Mouse (Mus musculus) MEL (cell line): Measurements from ENCODE around the gene Taf9. TPM values are rescaled to one million over a fixed set of nuclear protein-coding genes. Genes with fewer than 3 reads are reported as not detected.

Source experiments
- DNase-seq: peaks from one replicate; pipeline ENCODE4 v3.0.0; 2011; ENCODE audit warnings: low read depth, low spot score
- H3K27ac ChIP-seq: 2 replicates; pipeline ENCODE4 v1.5.1; 2012; ENCODE audit warnings: low read depth, mild to moderate bottlenecking, control low read depth, low read length, moderate library complexity; ENCODE audit not compliant: control insufficient read depth
- H3K27me3 ChIP-seq, 2 experiments: fragments of 150-350 bp in 1 of 2; sonication (generic) in 1 of 2; 2 replicates each; pipeline ENCODE4 v1.6.1; 2012; ENCODE audit warnings: low read length in 2 of 2, mild to moderate bottlenecking in 2 of 2, improper control_type of control experiment in 1 of 2, moderate library complexity in 1 of 2; ENCODE audit not compliant: insufficient read depth in 2 of 2, control insufficient read depth in 1 of 2
- H3K36me3 ChIP-seq, 2 experiments: 2 replicates each; pipeline ENCODE4 v1.6.1; 2012 to 2014; ENCODE audit warnings: low read length in 2 of 2, improper control_type of control experiment in 1 of 2, inconsistent platforms in 1 of 2, mild to moderate bottlenecking in 1 of 2; ENCODE audit not compliant: insufficient read depth in 2 of 2, control insufficient read depth in 1 of 2
- H3K4me1 ChIP-seq, 2 experiments: fragments of 150-350 bp in 1 of 2; sonication (generic) in 1 of 2; 2 replicates each; pipeline ENCODE4 v1.6.1; 2012; ENCODE audit warnings: low read length in 2 of 2, improper control_type of control experiment in 1 of 2, mild to moderate bottlenecking in 1 of 2; ENCODE audit not compliant: insufficient read depth in 2 of 2, control insufficient read depth in 1 of 2
- H3K4me3 ChIP-seq, 2 experiments: fragments of 150-350 bp in 1 of 2; sonication (generic) in 1 of 2; 2 replicates each; pipeline ENCODE4 v1.5.1; 2012; ENCODE audit warnings: low read depth in 2 of 2, low read length in 2 of 2, mild to moderate bottlenecking in 2 of 2, moderate library complexity in 2 of 2, control low read depth in 1 of 2, improper control_type of control experiment in 1 of 2; ENCODE audit not compliant: control insufficient read depth in 1 of 2, insufficient read depth in 1 of 2
- H3K79me2 ChIP-seq: 2 replicates; pipeline ENCODE4 v1.6.1; 2012; ENCODE audit warnings: mild to moderate bottlenecking, low read length, moderate library complexity; ENCODE audit not compliant: control insufficient read depth, poor library complexity, insufficient read depth
- H3K9ac ChIP-seq: 2 replicates; pipeline ENCODE4 v1.6.1; 2012; ENCODE audit warnings: low read depth, mild to moderate bottlenecking, control low read depth, low read length, moderate library complexity; ENCODE audit not compliant: control insufficient read depth, poor library complexity, severe bottlenecking
- H3K9me3 ChIP-seq: fragments of 150-350 bp; sonication (generic); replicated peaks from 2 replicates; pipeline ENCODE4 v1.6.1; 2012; ENCODE audit warnings: mild to moderate bottlenecking, low read length, improper control_type of control experiment, moderate library complexity; ENCODE audit not compliant: insufficient read depth
- CHD2 ChIP-seq: IDR thresholded peaks from 2 replicates; pipeline ENCODE4 v1.6.1; 2011; ENCODE audit warnings: low read length, improper control_type of control experiment
- EP300 ChIP-seq, 2 experiments: IDR thresholded peaks; 2 replicates each; pipeline ENCODE4 v1.6.1; 2011; ENCODE audit warnings: improper control_type of control experiment in 2 of 2, low read length in 2 of 2, low read depth in 1 of 2, mild to moderate bottlenecking in 1 of 2
- ETS1 ChIP-seq: IDR thresholded peaks from 2 replicates; pipeline ENCODE4 v1.6.1; 2012; ENCODE audit warnings: low read depth, mild to moderate bottlenecking, inconsistent platforms, low read length, improper control_type of control experiment, moderate library complexity
- GATA1 ChIP-seq: IDR thresholded peaks from 2 replicates; pipeline ENCODE4 v1.6.1; 2011; ENCODE audit warnings: low read depth, low read length, improper control_type of control experiment
- HCFC1 ChIP-seq: IDR thresholded peaks from 2 replicates; pipeline ENCODE4 v1.6.1; 2012; ENCODE audit warnings: low read depth, mild to moderate bottlenecking, inconsistent platforms, low read length, improper control_type of control experiment, moderate library complexity
- KAT2A ChIP-seq: conservative IDR thresholded peaks from 2 replicates; pipeline ENCODE4 v1.6.1; 2012; ENCODE audit warnings: low read depth, low read length, improper control_type of control experiment, inconsistent platforms
- MAX ChIP-seq: IDR thresholded peaks from 2 replicates; pipeline ENCODE4 v1.6.1; 2011; ENCODE audit warnings: low read length, improper control_type of control experiment
- MXI1 ChIP-seq: IDR thresholded peaks from 2 replicates; pipeline ENCODE4 v1.6.1; 2011; ENCODE audit warnings: mild to moderate bottlenecking, low read depth, low read length, improper control_type of control experiment
- MYC ChIP-seq: IDR thresholded peaks from 2 replicates; pipeline ENCODE4 v1.6.1; 2011; ENCODE audit warnings: low read depth, mild to moderate bottlenecking, low read length, improper control_type of control experiment, moderate library complexity
- POLR2AphosphoS2 ChIP-seq: IDR thresholded peaks from 2 replicates; pipeline ENCODE4 v1.6.1; 2011; ENCODE audit warnings: low read length, improper control_type of control experiment
- RCOR1 ChIP-seq: IDR thresholded peaks from 2 replicates; pipeline ENCODE4 v1.6.1; 2012; ENCODE audit warnings: low read depth, mild to moderate bottlenecking, inconsistent platforms, low read length, improper control_type of control experiment
- SIN3A ChIP-seq: IDR thresholded peaks from 2 replicates; pipeline ENCODE4 v1.6.1; 2012; ENCODE audit warnings: low read length, improper control_type of control experiment, inconsistent platforms
- TBP ChIP-seq: IDR thresholded peaks from 2 replicates; pipeline ENCODE4 v1.8.0; 2011; ENCODE audit warnings: low read depth, low read length, improper control_type of control experiment
- TCF12 ChIP-seq: IDR thresholded peaks from 2 replicates; pipeline ENCODE4 v1.6.1; 2014; ENCODE audit warnings: low read depth, mild to moderate bottlenecking, inconsistent platforms, low read length, improper control_type of control experiment, moderate library complexity
- USF1 ChIP-seq: IDR thresholded peaks from 2 replicates; pipeline ENCODE4 v1.6.1; 2014; ENCODE audit warnings: low read depth, mild to moderate bottlenecking, inconsistent platforms, low read length, improper control_type of control experiment, moderate library complexity
- ZKSCAN1 ChIP-seq: IDR thresholded peaks from 2 replicates; pipeline ENCODE4 v1.6.1; 2012; ENCODE audit warnings: low read depth, mild to moderate bottlenecking, inconsistent platforms, low read length, improper control_type of control experiment, moderate library complexity
- ZNF384 ChIP-seq: IDR thresholded peaks from 2 replicates; pipeline ENCODE4 v1.6.1; 2012; ENCODE audit warnings: low read depth, mild to moderate bottlenecking, inconsistent platforms, low read length, improper control_type of control experiment
- polyA plus RNA-seq, 2 experiments: library from polyadenylated mRNA; stranded (reverse) in 1 of 2; unstranded in 1 of 2; fragments of >175 nt in 1 of 2; fragments of >200 nt in 1 of 2; gene quantifications; 2 replicates each; pipeline versions ENCODE4 v1.2.1 to v1.2.4; 2012; ENCODE audit warnings: low replicate concordance in 2 of 2, low read depth in 1 of 2; ENCODE audit not compliant: insufficient read length in 2 of 2, insufficient read depth in 1 of 2, missing spikeins in 1 of 2
- total RNA-seq: library from RNA; depleted of rRNA; stranded (reverse); fragments of 300-350 nt; gene quantifications from 2 replicates; pipeline ENCODE4 v1.2.3, GENCODE M21; 2012

The Taf9 gene
- total and polyA plus RNA-seq, 3 experiments: 19.8 to 38.5 TPM; not detected in 1

GRCm38 (mm10) chr13:100681615-100682014, 30.2 kb downstream of the Taf9 start:
- Histone ChIP-seq H3K27ac (0 out of 2 replicates have a peak overlapping the region, but pooled peaks have one; percentile 27), H3K27me3 (no peaks in the 10 kb centered on the region), H3K9me3 (no peaks in the 10 kb centered on the region), H3K4me3 (peak overlapping the region; percentile 22 to 35), H3K9ac (no peak overlapping the region), H3K79me2 (no peaks in the 10 kb centered on the region), H3K4me1 (no peaks in the 10 kb centered on the region; a peak in 2 of 4 replicates), H3K36me3 (peaks cover 0 to 7% of the 10 kb centered on the region in 2 experiments; a peak in 2 of 4 replicates)
- DNase-seq: peak; percentile 67
- peak; percentile 61; the same call in 1 of the 2 replicates for TF ChIP-seq ZNF384
- no peak for TF ChIP-seq POLR2AphosphoS2
- 0 out of 2 replicates have a peak, but pooled peaks have one; percentile 44 for TF ChIP-seq MXI1
- TF ChIP-seq HCFC1: peak; percentile 29; the same call in 1 of the 2 replicates
- TF ChIP-seq RCOR1: 0 out of 2 replicates have a peak, but pooled peaks have one; percentile 21
- peak; percentile 51; the same call in 1 of the 2 replicates for TF ChIP-seq SIN3A
- peak; percentile 23; the same call in 1 of the 2 replicates for TF ChIP-seq ETS1
- peak; percentile 26; the same call in 1 of the 2 replicates for TF ChIP-seq MAX
- peak; percentile 20 to 23; a peak in 1 of 4 replicates for TF ChIP-seq EP300 (IDR thresholded peaks at IDR 0.05; ENCODE audit: low read depth in 1 of 2, low read length in 2 of 2)
- TF ChIP-seq TCF12: no peak

- no peak overlapping the region for H3K27ac ChIP-seq
- no peaks in the 10 kb centered on the region for H3K9me3 ChIP-seq
- H3K36me3 ChIP-seq: peaks cover 0 to 7% of the 10 kb centered on the region in 2 experiments; a peak in 2 of 4 replicates
- no peaks in the 10 kb centered on the region for H3K27me3 ChIP-seq
- TF ChIP-seq KAT2A (no peak), CHD2 (no peak), ZKSCAN1 (no peak), TBP (no peak), MYC (no peak; the same call in 1 of the 2 replicates), USF1 (no peak), GATA1 (no peak)
- TF ChIP-seq, all 39 proteins: peak for 0
- Histone ChIP-seq H3K9ac (no peak overlapping the region), H3K79me2 (no peaks in the 10 kb centered on the region), H3K4me3 (no peak overlapping the region), H3K4me1 (no peaks in the 10 kb centered on the region; a peak in 1 of 4 replicates)
- DNase-seq: peak; percentile 47
Observed at GRCm38 (mm10) chr13:100682837-100683236, 31.5 kb downstream of the Taf9 start.
